Mouse (Mus musculus) kidney, embryonic 14.5 days (tissue): Measurements from ENCODE around the gene Hsbp1. TPM values are rescaled to one million over a fixed set of nuclear protein-coding genes. Genes with fewer than 3 reads are reported as not detected.

ENCODE experiments used
- polyA plus RNA-seq: library from polyadenylated mRNA; unstranded; fragments of >200 nt; fragmentation: Nextera tagmentation; extraction: Ambion mirVana; gene quantifications from 2 replicates; pipeline ENCODE4 v1.2.1, GENCODE M21; 2014

Hsbp1 gene
- polyA plus RNA-seq, 1 experiment from 2014 or later: 305 TPM

Other genes with a start within 250 kb of the Hsbp1 start
- 10.8 and 12.1 TPM in 2 replicates for gene Mlycd, start 50.4 kb downstream of the Hsbp1 start, polyA plus RNA-seq
- gene Osgin1, start 89.6 kb downstream of the Hsbp1 start, polyA plus RNA-seq: 0.71 and 1.2 TPM in 2 replicates
- 4.6 and 5.0 TPM in 2 replicates for gene Necab2, start 102.2 kb downstream of the Hsbp1 start, polyA plus RNA-seq
- not detected in 2 replicates for gene Slc38a8, start 157.2 kb downstream of the Hsbp1 start, polyA plus RNA-seq
- gene Mbtps1, start 214.2 kb downstream of the Hsbp1 start, polyA plus RNA-seq: 66.4 and 131 TPM in 2 replicates
- gene Hsdl1, start 230.7 kb downstream of the Hsbp1 start, polyA plus RNA-seq: 20.4 and 35.8 TPM in 2 replicates
- 0.11 and 0.37 TPM in 2 replicates for gene Dnaaf1, start 230.7 kb downstream of the Hsbp1 start, polyA plus RNA-seq